Mouse (Mus musculus) layer of hippocampus, postnatal 36 days (tissue): ENCODE results near the gene Astl. TPM values are rescaled to one million over a fixed set of nuclear protein-coding genes. Genes with fewer than 3 reads are reported as not detected.

Source experiments
- DNase-seq, 2 experiments: peaks; one replicate each; pipeline ENCODE4 v3.0.0; 2022
- total RNA-seq, 2 experiments: library from RNA; stranded (reverse); gene quantifications; 2 replicates each; pipeline ENCODE4 v1.2.3; 2021

The Astl gene
- total RNA-seq, 2 experiments from 2014 or later = not detected

GRCm38 (mm10) chr2:127367126-127367820 lies 28.8 kb downstream of the Astl start:
- no peak for DNase-seq

GRCm38 (mm10) chr2:127369703-127370376 lies 31.4 kb downstream of the Astl start:
- DNase-seq = no peak

- no peak for DNase-seq
Measured at GRCm38 (mm10) chr2:127370561-127371483, 32.4 kb downstream of the Astl start.

- DNase-seq = no peak
Measured at GRCm38 (mm10) chr2:127371484-127371861, 33.0 kb downstream of the Astl start.

GRCm38 (mm10) chr2:127372082-127372481 lies 33.6 kb downstream of the Astl start:
- DNase-seq = no peak

- no peak for DNase-seq
Measured at GRCm38 (mm10) chr2:127374131-127374530, 35.7 kb downstream of the Astl start.

GRCm38 (mm10) chr2:127375087-127375486 lies 36.6 kb downstream of the Astl start:
- DNase-seq = no peak

GRCm38 (mm10) chr2:127375759-127376341 lies 37.4 kb downstream of the Astl start:
- DNase-seq = no peak

GRCm38 (mm10) chr2:127376423-127377051 lies 38.1 kb downstream of the Astl start:
- DNase-seq = no peak

GRCm38 (mm10) chr2:127377942-127378610 lies 39.6 kb downstream of the Astl start:
- DNase-seq = no peak

GRCm38 (mm10) chr2:127378611-127378990 lies 40.2 kb downstream of the Astl start:
- no peak for DNase-seq

- DNase-seq = no peak
Measured at GRCm38 (mm10) chr2:127379250-127379649, 40.8 kb downstream of the Astl start.

GRCm38 (mm10) chr2:127383881-127384280 lies 45.4 kb downstream of the Astl start:
- DNase-seq = no peak

- DNase-seq = no peak
Measured at GRCm38 (mm10) chr2:127387521-127387920, 49.1 kb downstream of the Astl start.

GRCm38 (mm10) chr2:127390352-127390751 lies 51.9 kb downstream of the Astl start:
- DNase-seq = no peak

- DNase-seq = no peak
Measured at GRCm38 (mm10) chr2:127390846-127391245, 52.4 kb downstream of the Astl start.

GRCm38 (mm10) chr2:127391323-127391722 lies 52.9 kb downstream of the Astl start:
- DNase-seq = no peak

- no peak for DNase-seq
Measured at GRCm38 (mm10) chr2:127394606-127395161, 56.2 kb downstream of the Astl start.

- DNase-seq = no peak
Measured at GRCm38 (mm10) chr2:127398738-127399137, 60.3 kb downstream of the Astl start.
